Mouse (Mus musculus): Measurements from ENCODE around the gene Usp29. TPM values are rescaled to one million over a fixed set of nuclear protein-coding genes. Genes with fewer than 3 reads are reported as not detected.

The Usp29 gene
- polyA plus RNA-seq, 1 experiment from 2014 or later, result 3.5 TPM

GRCm38 (mm10) chr7:6799105-6799805 lies 68.9 kb downstream of the Usp29 start:
- no peak overlapping the region for H3K9ac ChIP-seq (ENCODE audit: low read depth, low read length)
- ATAC-seq, result no peak
- no peaks in the 10 kb centered on the region for H3K36me3 ChIP-seq (ENCODE audit: control insufficient read depth, insufficient read depth, low read length)
- no peak overlapping the region for H3K4me2 ChIP-seq (ENCODE audit: low read depth, low read length)
- H3K27me3 ChIP-seq (replicated peaks; ENCODE audit: control insufficient read depth, insufficient read depth, low read length), result no peaks in the 10 kb centered on the region
- H3K27ac ChIP-seq (ENCODE audit: low read length), result no peak overlapping the region
- WGBS, result 48% methylated on average over 9 of the region's 9 CpGs
- no peaks in the 10 kb centered on the region for H3K9me3 ChIP-seq (ENCODE audit: control insufficient read depth, low read length)
- H3K4me1 ChIP-seq (ENCODE audit: control insufficient read depth, insufficient read depth, low read length), result peaks cover 17% of the 10 kb centered on the region
- H3K4me3 ChIP-seq (ENCODE audit: low read length), result no peak overlapping the region

DNA sequence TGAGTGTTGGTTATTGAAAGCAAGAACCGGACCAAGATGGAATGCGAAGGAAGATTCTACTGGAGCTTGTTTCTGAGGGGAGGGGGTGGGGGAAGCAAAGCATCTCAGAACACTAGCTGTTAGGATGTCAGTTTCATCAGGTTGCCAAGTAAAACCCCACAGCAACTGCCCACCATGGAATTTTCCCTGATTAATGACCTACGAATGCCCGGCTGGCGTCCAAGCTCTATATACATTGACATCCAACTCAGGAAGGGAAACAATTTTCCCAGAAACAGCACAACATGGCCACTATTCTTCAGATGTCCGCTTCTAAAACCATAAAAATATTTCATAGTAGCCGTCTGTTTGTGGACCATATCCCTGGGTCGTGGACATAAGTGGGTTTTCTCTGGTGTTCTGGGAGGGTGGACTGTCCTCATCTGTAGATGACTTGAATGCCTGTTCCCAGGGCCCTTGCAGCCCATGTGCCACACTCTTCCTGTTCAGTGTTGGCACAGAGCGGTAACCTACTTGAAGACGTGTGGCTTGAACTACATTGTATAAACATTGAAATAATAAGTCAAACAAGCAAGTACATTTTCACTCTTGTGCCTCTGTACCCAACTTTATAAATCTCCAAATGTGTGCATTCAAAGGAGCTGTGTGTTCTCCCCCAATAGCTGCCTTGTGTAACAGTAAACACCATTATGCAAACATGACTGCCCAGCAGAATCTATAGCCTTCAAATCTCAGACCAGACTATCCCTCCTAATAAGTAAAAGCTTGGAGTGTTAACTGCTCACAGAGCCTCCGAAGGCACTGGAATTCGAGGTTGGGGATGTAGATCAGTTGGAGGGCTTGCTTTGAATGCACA lies 70.4 kb downstream of the Usp29 start:
- no peak for ATAC-seq
- H3K27ac ChIP-seq (ENCODE audit: low read length), result peak overlapping the region; percentile 23; the same call in 1 of the 2 replicates
- no peaks in the 10 kb centered on the region for H3K36me3 ChIP-seq (ENCODE audit: control insufficient read depth, insufficient read depth, low read length)
- 66% methylated on average over 12 of the region's 12 CpGs for WGBS
- no peak overlapping the region for H3K4me2 ChIP-seq (ENCODE audit: low read depth, low read length)
- H3K27me3 ChIP-seq (replicated peaks; ENCODE audit: control insufficient read depth, insufficient read depth, low read length), result no peaks in the 10 kb centered on the region
- H3K4me3 ChIP-seq (ENCODE audit: low read length), result no peak overlapping the region
- no peak overlapping the region for H3K9ac ChIP-seq (ENCODE audit: low read depth, low read length)
- peaks cover 17% of the 10 kb centered on the region for H3K4me1 ChIP-seq (ENCODE audit: control insufficient read depth, insufficient read depth, low read length)
- H3K9me3 ChIP-seq (ENCODE audit: control insufficient read depth, low read length), result no peaks in the 10 kb centered on the region

GRCm38 (mm10) chr7:6801642-6802041 lies 71.3 kb downstream of the Usp29 start:
- peaks cover 17% of the 10 kb centered on the region for H3K4me1 ChIP-seq (ENCODE audit: control insufficient read depth, insufficient read depth, low read length)
- peak; percentile 47; the same call in 1 of the 2 replicates for ATAC-seq
- no peaks in the 10 kb centered on the region for H3K9me3 ChIP-seq (ENCODE audit: control insufficient read depth, low read length)
- 54% methylated on average over 6 of the region's 6 CpGs for WGBS
- no peak overlapping the region for H3K9ac ChIP-seq (ENCODE audit: low read depth, low read length)
- H3K4me2 ChIP-seq (ENCODE audit: low read depth, low read length), result no peak overlapping the region
- H3K4me3 ChIP-seq (ENCODE audit: low read length), result no peak overlapping the region
- H3K36me3 ChIP-seq (ENCODE audit: control insufficient read depth, insufficient read depth, low read length), result no peaks in the 10 kb centered on the region
- H3K27ac ChIP-seq (ENCODE audit: low read length), result no peak overlapping the region
- no peaks in the 10 kb centered on the region for H3K27me3 ChIP-seq (replicated peaks; ENCODE audit: control insufficient read depth, insufficient read depth, low read length)

GRCm38 (mm10) chr7:6810556-6810955 lies 80.2 kb downstream of the Usp29 start:
- Histone ChIP-seq H3K36me3 (ENCODE audit: control insufficient read depth, insufficient read depth, low read length) (no peaks in the 10 kb centered on the region), H3K9ac (ENCODE audit: low read depth, low read length) (no peak overlapping the region), H3K27ac (ENCODE audit: low read length) (no peak overlapping the region), H3K27me3 (replicated peaks; ENCODE audit: control insufficient read depth, insufficient read depth, low read length) (no peaks in the 10 kb centered on the region), H3K4me2 (ENCODE audit: low read depth, low read length) (no peak overlapping the region), H3K4me3 (ENCODE audit: low read length) (no peak overlapping the region), H3K9me3 (ENCODE audit: control insufficient read depth, low read length) (no peaks in the 10 kb centered on the region), H3K4me1 (ENCODE audit: control insufficient read depth, insufficient read depth, low read length) (no peaks in the 10 kb centered on the region)
- WGBS, result 36% methylated on average over 3 of the region's 3 CpGs
- ATAC-seq, result no peak

DNA sequence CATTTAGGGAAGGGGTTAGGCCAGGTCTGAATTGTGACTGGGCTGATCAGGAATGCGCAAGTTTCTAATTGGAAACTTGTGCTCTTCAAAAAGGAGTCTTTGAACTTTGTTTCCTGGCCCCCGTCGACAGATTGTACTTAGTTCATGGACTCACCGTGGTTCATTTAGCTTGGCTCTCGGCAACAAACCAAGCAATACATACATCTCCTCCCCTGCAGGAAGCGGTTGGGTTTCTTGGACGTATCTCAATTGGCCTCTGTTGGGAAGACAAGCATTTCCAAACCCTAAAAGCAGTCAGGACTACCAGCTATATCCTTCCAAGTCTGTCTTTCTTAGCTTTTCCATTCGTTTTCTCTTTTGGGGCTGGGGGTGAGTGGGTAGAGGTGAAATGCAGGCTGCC lies 84.6 kb downstream of the Usp29 start:
- WGBS, result 60% methylated on average over 8 of the region's 8 CpGs
- no peaks in the 10 kb centered on the region for H3K4me1 ChIP-seq (ENCODE audit: control insufficient read depth, insufficient read depth, low read length)
- no peak overlapping the region for H3K27ac ChIP-seq (ENCODE audit: low read length)
- no peaks in the 10 kb centered on the region for H3K27me3 ChIP-seq (replicated peaks; ENCODE audit: control insufficient read depth, insufficient read depth, low read length)
- H3K9me3 ChIP-seq (ENCODE audit: control insufficient read depth, low read length), result no peaks in the 10 kb centered on the region
- H3K4me3 ChIP-seq (ENCODE audit: low read length), result no peak overlapping the region
- H3K4me2 ChIP-seq (ENCODE audit: low read depth, low read length), result no peak overlapping the region
- no peak overlapping the region for H3K9ac ChIP-seq (ENCODE audit: low read depth, low read length)
- ATAC-seq, result no peak
- H3K36me3 ChIP-seq (ENCODE audit: control insufficient read depth, insufficient read depth, low read length), result no peaks in the 10 kb centered on the region

GRCm38 (mm10) chr7:6816706-6817376 lies 86.5 kb downstream of the Usp29 start:
- Histone ChIP-seq H3K36me3 (ENCODE audit: control insufficient read depth, insufficient read depth, low read length) (no peaks in the 10 kb centered on the region), H3K9me3 (ENCODE audit: control insufficient read depth, low read length) (no peaks in the 10 kb centered on the region), H3K27me3 (replicated peaks; ENCODE audit: control insufficient read depth, insufficient read depth, low read length) (no peaks in the 10 kb centered on the region), H3K4me3 (ENCODE audit: low read length) (no peak overlapping the region), H3K9ac (ENCODE audit: low read depth, low read length) (no peak overlapping the region), H3K4me1 (ENCODE audit: control insufficient read depth, insufficient read depth, low read length) (no peaks in the 10 kb centered on the region), H3K27ac (ENCODE audit: low read length) (no peak overlapping the region), H3K4me2 (ENCODE audit: low read depth, low read length) (no peak overlapping the region)
- ATAC-seq, result no peak
- 80% methylated on average over 5 of the region's 5 CpGs for WGBS

GRCm38 (mm10) chr7:6820296-6820695 lies 89.9 kb downstream of the Usp29 start:
- Histone ChIP-seq H3K27me3 (replicated peaks; ENCODE audit: control insufficient read depth, insufficient read depth, low read length) (no peaks in the 10 kb centered on the region), H3K36me3 (ENCODE audit: control insufficient read depth, insufficient read depth, low read length) (no peaks in the 10 kb centered on the region), H3K4me3 (ENCODE audit: low read length) (no peak overlapping the region), H3K9ac (ENCODE audit: low read depth, low read length) (no peak overlapping the region), H3K27ac (ENCODE audit: low read length) (no peak overlapping the region), H3K4me1 (ENCODE audit: control insufficient read depth, insufficient read depth, low read length) (peaks cover 11% of the 10 kb centered on the region), H3K4me2 (ENCODE audit: low read depth, low read length) (no peak overlapping the region), H3K9me3 (ENCODE audit: control insufficient read depth, low read length) (no peaks in the 10 kb centered on the region)
- 58% methylated on average over 6 of the region's 6 CpGs for WGBS
- no peak for ATAC-seq

GRCm38 (mm10) chr7:6822633-6823032 lies 92.3 kb downstream of the Usp29 start:
- 52% methylated on average over 4 of the region's 4 CpGs for WGBS
- H3K27me3 ChIP-seq (replicated peaks; ENCODE audit: control insufficient read depth, insufficient read depth, low read length), result no peaks in the 10 kb centered on the region
- H3K27ac ChIP-seq (ENCODE audit: low read length), result no peak overlapping the region
- H3K36me3 ChIP-seq (ENCODE audit: control insufficient read depth, insufficient read depth, low read length), result no peaks in the 10 kb centered on the region
- H3K9ac ChIP-seq (ENCODE audit: low read depth, low read length), result no peak overlapping the region
- no peak overlapping the region for H3K4me3 ChIP-seq (ENCODE audit: low read length)
- no peak for ATAC-seq
- peaks cover 13% of the 10 kb centered on the region for H3K4me1 ChIP-seq (ENCODE audit: control insufficient read depth, insufficient read depth, low read length)
- no peak overlapping the region for H3K4me2 ChIP-seq (ENCODE audit: low read depth, low read length)
- no peaks in the 10 kb centered on the region for H3K9me3 ChIP-seq (ENCODE audit: control insufficient read depth, low read length)

DNA sequence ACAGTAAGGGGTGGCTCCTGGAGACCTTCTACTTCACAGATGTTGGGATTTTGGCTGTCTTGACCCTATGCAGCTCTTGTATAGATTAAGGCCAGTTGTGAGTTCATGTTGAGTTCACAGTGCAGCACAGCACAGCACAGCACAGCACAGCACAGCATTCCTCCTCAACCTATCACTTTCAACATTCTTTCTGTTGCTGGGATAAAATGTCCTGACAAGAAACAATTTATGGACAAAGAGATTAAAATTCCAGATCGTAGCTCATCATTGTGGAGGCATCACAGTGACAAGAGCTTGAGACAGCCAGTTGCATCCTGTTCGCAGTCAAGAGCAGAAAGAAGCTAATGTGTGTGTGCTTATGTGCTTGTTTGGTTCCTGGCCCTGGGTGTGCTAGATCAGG lies 93.3 kb downstream of the Usp29 start:
- no peak overlapping the region for H3K4me3 ChIP-seq (ENCODE audit: low read length)
- H3K4me1 ChIP-seq (ENCODE audit: control insufficient read depth, insufficient read depth, low read length), result peaks cover 13% of the 10 kb centered on the region
- H3K36me3 ChIP-seq (ENCODE audit: control insufficient read depth, insufficient read depth, low read length), result no peaks in the 10 kb centered on the region
- no peaks in the 10 kb centered on the region for H3K9me3 ChIP-seq (ENCODE audit: control insufficient read depth, low read length)
- no peaks in the 10 kb centered on the region for H3K27me3 ChIP-seq (replicated peaks; ENCODE audit: control insufficient read depth, insufficient read depth, low read length)
- no peak overlapping the region for H3K4me2 ChIP-seq (ENCODE audit: low read depth, low read length)
- ATAC-seq, result peak; percentile 30; the same call in 1 of the 2 replicates
- no peak overlapping the region for H3K27ac ChIP-seq (ENCODE audit: low read length)
- WGBS, result 48% methylated on average over 2 of the region's 2 CpGs
- H3K9ac ChIP-seq (ENCODE audit: low read depth, low read length), result no peak overlapping the region

Data from intestine, embryonic 16.5 days (tissue).